Mouse (Mus musculus): ENCODE results near the gene Btbd9.

DNA sequence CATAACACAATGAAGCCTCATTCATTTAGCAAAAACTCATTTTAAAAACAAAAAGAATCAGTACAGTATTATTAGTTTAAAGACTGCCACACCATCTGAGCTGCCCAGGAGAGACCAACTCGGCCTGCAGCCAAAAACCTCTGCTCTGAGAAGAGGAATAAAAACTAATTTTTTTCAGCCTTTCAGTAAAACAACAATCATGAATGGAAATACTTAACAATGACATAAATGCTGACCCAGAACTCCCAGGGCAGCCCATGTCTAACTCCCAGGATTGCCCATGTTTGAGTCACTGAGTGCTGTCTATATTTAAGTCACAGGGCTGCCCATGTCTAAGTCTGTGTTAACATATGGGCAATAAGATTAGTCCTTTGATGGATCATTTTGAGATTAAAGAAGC is 155.0 kb downstream of the Btbd9 start:
- TF ChIP-seq POLR2A (IDR thresholded peaks at IDR 0.05; ENCODE audit: extremely low read depth, insufficient read depth, low read length) (no peak), CTCF (IDR thresholded peaks at IDR 0.05; ENCODE audit: low read depth, low read length) (no peak)
